Mouse (Mus musculus) large intestine, adult 2 months (tissue): Measurements from ENCODE around the gene Bcam. TPM values are rescaled to one million over a fixed set of nuclear protein-coding genes. Genes with fewer than 3 reads are reported as not detected.

Experiments
- polyA plus RNA-seq: library from polyadenylated mRNA; depleted of rRNA; stranded (reverse); fragments of >200 nt; gene quantifications from 2 replicates; pipeline ENCODE4 v1.2.3, GENCODE M21; 2012; rRNA removed

Gene Bcam
- polyA plus RNA-seq, 1 experiment, result 27.0 TPM

Other genes starting within 250 kb of the Bcam start
- 77.1 and 78.1 TPM in 2 replicates for gene Ppp1r37, start 207.9 kb downstream of the Bcam start, polyA plus RNA-seq
- gene Zfp296, start 193.7 kb downstream of the Bcam start, polyA plus RNA-seq, result 2.5 and 4.2 TPM in 2 replicates
- 95.0 and 95.2 TPM in 2 replicates for gene Gemin7, start 193.4 kb downstream of the Bcam start, polyA plus RNA-seq
- gene Clasrp, start 166.5 kb downstream of the Bcam start, polyA plus RNA-seq, result 39.5 and 76.8 TPM in 2 replicates
- gene Relb, start 141.6 kb downstream of the Bcam start, polyA plus RNA-seq, result 76.0 and 88.5 TPM in 2 replicates
- gene Clptm1, start 106.0 kb downstream of the Bcam start, polyA plus RNA-seq, result 155 and 188 TPM in 2 replicates
- 201 and 493 TPM in 2 replicates for gene Apoc2, start 93.1 kb downstream of the Bcam start, polyA plus RNA-seq
- 0.19 TPM in 1 of 2 replicates, not detected in the other for gene Gm44805, start 89.6 kb downstream of the Bcam start, polyA plus RNA-seq
- 1.3 and 1.4 TPM in 2 replicates for gene Apoc4, start 89.5 kb downstream of the Bcam start, polyA plus RNA-seq
- gene Apoc1, start 78.4 kb downstream of the Bcam start, polyA plus RNA-seq, result 0.29 and 1.9 TPM in 2 replicates
- gene Apoe, start 71.8 kb downstream of the Bcam start, polyA plus RNA-seq, result 393 and 660 TPM in 2 replicates
- 97.8 and 115 TPM in 2 replicates for gene Tomm40, start 55.6 kb downstream of the Bcam start, polyA plus RNA-seq
- gene Nectin2, start 20.5 kb downstream of the Bcam start, polyA plus RNA-seq, result 132 and 182 TPM in 2 replicates
- gene Cblc, start 25.8 kb upstream of the Bcam start, polyA plus RNA-seq, result 78.4 and 107 TPM in 2 replicates
- gene Bcl3, start 51.8 kb upstream of the Bcam start, polyA plus RNA-seq, result 94.9 and 95.0 TPM in 2 replicates
- 0.19 and 0.25 TPM in 2 replicates for gene Gm19345, start 81.0 kb upstream of the Bcam start, polyA plus RNA-seq
- gene Ceacam16, start 90.3 kb upstream of the Bcam start, polyA plus RNA-seq, result 0.47 and 0.66 TPM in 2 replicates
- gene Ceacam19, start 116.9 kb upstream of the Bcam start, polyA plus RNA-seq, result 0.03 and 0.07 TPM in 2 replicates
- gene Pvr, start 150.1 kb upstream of the Bcam start, polyA plus RNA-seq, result 8.8 and 13.4 TPM in 2 replicates
- 78.1 and 116 TPM in 2 replicates for gene Igsf23, start 179.7 kb upstream of the Bcam start, polyA plus RNA-seq
- 84.7 and 173 TPM in 2 replicates for gene Ceacam20, start 194.4 kb upstream of the Bcam start, polyA plus RNA-seq
- 9.1 and 17.9 TPM in 2 replicates for gene Nlrp9b, start 220.4 kb upstream of the Bcam start, polyA plus RNA-seq